Mouse (Mus musculus) intestine, embryonic 15.5 days (tissue): ENCODE measurements around the gene Pcca. TPM values are rescaled to one million over a fixed set of nuclear protein-coding genes. Genes with fewer than 3 reads are reported as not detected.
"Not testable (repeated sequence)": the region's sequence is repeated elsewhere in the genome, so short reads cannot be mapped to it uniquely, and the experiment has no call there.

Experiments used
- ATAC-seq: fragments of 200-750 bp; cut with Nextera tagmentation; 2 replicates; pipeline ENCODE4 v1.8.0; 2017; ENCODE audit warnings: moderate TSS enrichment, moderate library complexity
- H3K27ac ChIP-seq: fragments of 300-500 bp; sonication (generic); 2 replicates; pipeline ENCODE4 v1.5.1; 2015; ENCODE audit warnings: mild to moderate bottlenecking, inconsistent platforms
- H3K27me3 ChIP-seq: fragments of 300-500 bp; sonication (generic); replicated peaks from 2 replicates; pipeline ENCODE4 v1.6.1; 2015; ENCODE audit warnings: inconsistent platforms
- H3K36me3 ChIP-seq: fragments of 300-500 bp; sonication (generic); 2 replicates; pipeline ENCODE4 v1.6.1; 2015; ENCODE audit warnings: inconsistent platforms
- H3K4me1 ChIP-seq: fragments of 300-500 bp; sonication (generic); replicated peaks from 2 replicates; pipeline ENCODE4 v1.6.1; 2015; ENCODE audit warnings: inconsistent platforms
- H3K4me2 ChIP-seq: fragments of 300-500 bp; sonication (generic); replicated peaks from 2 replicates; pipeline ENCODE4 v1.6.1; 2015; ENCODE audit warnings: mild to moderate bottlenecking, inconsistent platforms
- H3K4me3 ChIP-seq: fragments of 300-500 bp; sonication (generic); replicated peaks from 2 replicates; pipeline ENCODE4 v1.5.1; 2015; ENCODE audit warnings: inconsistent platforms
- H3K9ac ChIP-seq: fragments of 300-500 bp; sonication (generic); 2 replicates; pipeline ENCODE4 v1.6.1; 2015; ENCODE audit warnings: inconsistent platforms
- H3K9me3 ChIP-seq: fragments of 300-500 bp; sonication (generic); 2 replicates; pipeline ENCODE4 v1.6.1; 2016; ENCODE audit warnings: inconsistent platforms
- WGBS: fragments of 180-500 bp; shearing (Covaris S2); methylation state at CpG from one replicate; pipeline ENCODE4 v1.1.7; 2015; 5-methylcytosine and 5-hydroxymethylcytosine counted together
- polyA plus RNA-seq: library from polyadenylated mRNA; unstranded; fragments of >200 nt; fragmentation: Nextera tagmentation; extraction: Ambion mirVana; gene quantifications from 2 replicates; pipeline ENCODE4 v1.2.1, GENCODE M21; 2015

Pcca gene
- polyA plus RNA-seq, 1 experiment from 2014 or later: 18.9 TPM

- H3K4me1 ChIP-seq: no peaks in the 10 kb centered on the region
- no peak overlapping the region for H3K9ac ChIP-seq
- H3K4me3 ChIP-seq: no peak overlapping the region
- no peaks in the 10 kb centered on the region for H3K36me3 ChIP-seq
- no peaks in the 10 kb centered on the region for H3K9me3 ChIP-seq
- WGBS: 78% methylated on average over 4 of the region's 4 CpGs
- H3K27ac ChIP-seq: no peak overlapping the region
- H3K4me2 ChIP-seq: no peak overlapping the region
- ATAC-seq: no peak
- no peaks in the 10 kb centered on the region for H3K27me3 ChIP-seq
Observed at GRCm38 (mm10) chr14:122582057-122582456, 47.9 kb downstream of the Pcca start.

DNA sequence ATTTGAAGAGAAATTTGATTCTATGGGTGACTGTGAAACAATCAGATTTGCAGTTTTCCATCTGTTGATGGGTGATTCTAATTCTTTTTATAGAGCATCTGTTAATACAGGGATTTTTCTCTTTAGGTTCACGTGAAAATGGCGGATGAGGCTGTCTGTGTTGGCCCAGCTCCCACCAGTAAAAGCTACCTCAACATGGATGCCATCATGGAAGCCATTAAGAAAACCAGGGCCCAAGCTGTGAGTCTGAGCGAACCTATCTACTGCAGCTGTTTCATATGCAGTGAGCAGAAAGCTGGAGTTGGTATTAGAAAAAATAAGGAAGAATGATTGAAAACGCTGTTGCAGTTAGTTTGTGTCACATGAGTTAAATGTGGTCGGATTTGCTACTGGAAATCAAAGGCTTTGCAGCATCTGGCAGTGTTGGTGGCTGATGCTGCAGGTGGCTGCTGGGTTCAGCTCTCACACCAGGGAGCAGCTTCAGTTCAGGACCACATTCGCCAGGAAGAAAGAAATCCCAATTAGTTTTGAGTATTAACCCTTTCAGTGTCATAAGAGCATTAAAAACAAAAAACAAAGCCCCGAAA is 48.5 kb downstream of the Pcca start:
- H3K9me3 ChIP-seq: no peaks in the 10 kb centered on the region
- H3K4me1 ChIP-seq: no peaks in the 10 kb centered on the region

GRCm38 (mm10) chr14:122584087-122584486 is 50.0 kb downstream of the Pcca start:
- not testable (repeated sequence) for H3K9me3 ChIP-seq, H3K27ac ChIP-seq, H3K4me3 ChIP-seq, H3K27me3 ChIP-seq, ATAC-seq, H3K36me3 ChIP-seq, H3K4me2 ChIP-seq, H3K4me1 ChIP-seq, H3K9ac ChIP-seq
- 96% methylated on average over 2 of the region's 2 CpGs for WGBS

More for the DNA sequence above, 48.5 kb downstream of the Pcca start:
- Histone ChIP-seq H3K9ac (no peak overlapping the region), H3K36me3 (no peaks in the 10 kb centered on the region), H3K4me2 (no peak overlapping the region), H3K4me3 (no peak overlapping the region), H3K27ac (no peak overlapping the region), H3K27me3 (no peaks in the 10 kb centered on the region)
- ATAC-seq: no peak
- 76% methylated on average over 7 of the region's 7 CpGs for WGBS

DNA sequence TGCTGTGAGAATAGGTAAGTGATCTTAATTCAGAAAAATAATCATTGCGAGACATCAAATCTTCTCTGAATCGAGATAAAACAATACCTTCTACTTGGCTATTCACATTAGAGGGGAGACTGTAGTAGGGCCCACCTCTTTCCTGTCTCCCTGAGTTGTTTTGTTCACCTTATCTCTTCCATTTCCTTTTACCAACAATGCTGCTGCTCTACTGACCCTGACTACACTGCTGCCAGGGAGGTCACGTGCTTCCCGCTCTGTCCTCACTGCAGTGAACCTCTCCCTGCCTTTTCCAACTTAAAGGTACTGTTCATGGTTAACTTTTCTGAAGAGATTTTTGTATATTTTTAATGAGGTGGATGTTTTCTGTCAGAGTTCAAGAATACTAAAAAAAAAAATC is 52.8 kb downstream of the Pcca start:
- no peaks in the 10 kb centered on the region for H3K9me3 ChIP-seq
- no peak overlapping the region for H3K4me2 ChIP-seq
- no peak for ATAC-seq
- WGBS: 74% methylated on average over 4 of the region's 4 CpGs
- no peak overlapping the region for H3K27ac ChIP-seq
- H3K9ac ChIP-seq: no peak overlapping the region
- no peaks in the 10 kb centered on the region for H3K4me1 ChIP-seq
- H3K36me3 ChIP-seq: no peaks in the 10 kb centered on the region
- no peak overlapping the region for H3K4me3 ChIP-seq
- no peaks in the 10 kb centered on the region for H3K27me3 ChIP-seq

- no peak overlapping the region for H3K4me3 ChIP-seq
- WGBS: 73% methylated on average over 5 of the region's 5 CpGs
- H3K27me3 ChIP-seq: no peaks in the 10 kb centered on the region
Observed at GRCm38 (mm10) chr14:122597534-122597933, 63.4 kb downstream of the Pcca start.

GRCm38 (mm10) chr14:122598802-122599201 is 64.7 kb downstream of the Pcca start:
- Histone ChIP-seq H3K9me3 (no peaks in the 10 kb centered on the region), H3K4me2 (no peak overlapping the region), H3K27me3 (no peaks in the 10 kb centered on the region), H3K36me3 (no peaks in the 10 kb centered on the region), H3K27ac (no peak overlapping the region), H3K9ac (no peak overlapping the region), H3K4me1 (no peaks in the 10 kb centered on the region), H3K4me3 (no peak overlapping the region)
- ATAC-seq: no peak
- WGBS: 83% methylated on average over 2 of the region's 2 CpGs

More at GRCm38 (mm10) chr14:122597534-122597933, 63.4 kb downstream of the Pcca start:
- Histone ChIP-seq H3K9ac (no peak overlapping the region), H3K4me1 (no peaks in the 10 kb centered on the region), H3K27ac (no peak overlapping the region), H3K36me3 (no peaks in the 10 kb centered on the region), H3K4me2 (no peak overlapping the region), H3K9me3 (no peaks in the 10 kb centered on the region)
- no peak for ATAC-seq

- H3K4me3 ChIP-seq: no peak overlapping the region
- ATAC-seq: no peak
- no peaks in the 10 kb centered on the region for H3K9me3 ChIP-seq
- no peak overlapping the region for H3K27ac ChIP-seq
- H3K27me3 ChIP-seq: no peaks in the 10 kb centered on the region
- 64% methylated on average over 9 of the region's 9 CpGs for WGBS
- H3K36me3 ChIP-seq: no peaks in the 10 kb centered on the region
- H3K4me2 ChIP-seq: no peak overlapping the region
- no peak overlapping the region for H3K9ac ChIP-seq
- no peaks in the 10 kb centered on the region for H3K4me1 ChIP-seq
Observed at GRCm38 (mm10) chr14:122599839-122600238, 65.7 kb downstream of the Pcca start.

GRCm38 (mm10) chr14:122602701-122603100 is 68.6 kb downstream of the Pcca start:
- Histone ChIP-seq H3K4me2 (no peak overlapping the region), H3K4me1 (no peaks in the 10 kb centered on the region), H3K9ac (no peak overlapping the region), H3K4me3 (no peak overlapping the region), H3K36me3 (no peaks in the 10 kb centered on the region), H3K9me3 (no peaks in the 10 kb centered on the region), H3K27ac (no peak overlapping the region), H3K27me3 (no peaks in the 10 kb centered on the region)
- WGBS: 79% methylated on average over 2 of the region's 2 CpGs
- no peak for ATAC-seq

- H3K27ac ChIP-seq: no peak overlapping the region
- H3K9ac ChIP-seq: no peak overlapping the region
- no peaks in the 10 kb centered on the region for H3K36me3 ChIP-seq
- no peak overlapping the region for H3K4me3 ChIP-seq
- H3K4me2 ChIP-seq: no peak overlapping the region
- WGBS: 69% methylated on average over 1 of the region's 1 CpGs
- H3K9me3 ChIP-seq: no peaks in the 10 kb centered on the region
- no peak for ATAC-seq
- no peaks in the 10 kb centered on the region for H3K4me1 ChIP-seq
- H3K27me3 ChIP-seq: no peaks in the 10 kb centered on the region
Observed at GRCm38 (mm10) chr14:122606499-122606898, 72.4 kb downstream of the Pcca start.

GRCm38 (mm10) chr14:122607456-122607855 is 73.3 kb downstream of the Pcca start:
- no peak overlapping the region for H3K9ac ChIP-seq
- WGBS: 70% methylated on average over 4 of the region's 4 CpGs
- no peak overlapping the region for H3K27ac ChIP-seq
- H3K27me3 ChIP-seq: no peaks in the 10 kb centered on the region
- no peaks in the 10 kb centered on the region for H3K36me3 ChIP-seq
- no peaks in the 10 kb centered on the region for H3K4me1 ChIP-seq
- H3K4me3 ChIP-seq: no peak overlapping the region
- H3K9me3 ChIP-seq: no peaks in the 10 kb centered on the region
- no peak for ATAC-seq
- H3K4me2 ChIP-seq: no peak overlapping the region

- no peak overlapping the region for H3K4me2 ChIP-seq
- no peak overlapping the region for H3K9ac ChIP-seq
- H3K4me1 ChIP-seq: no peaks in the 10 kb centered on the region
- ATAC-seq: no peak
- H3K4me3 ChIP-seq: no peak overlapping the region
- H3K27me3 ChIP-seq: no peaks in the 10 kb centered on the region
- no peaks in the 10 kb centered on the region for H3K9me3 ChIP-seq
- WGBS: 77% methylated on average over 2 of the region's 2 CpGs
- no peak overlapping the region for H3K27ac ChIP-seq
- no peaks in the 10 kb centered on the region for H3K36me3 ChIP-seq
Observed at GRCm38 (mm10) chr14:122608323-122608722, 74.2 kb downstream of the Pcca start.

- Histone ChIP-seq H3K9ac (no peak overlapping the region), H3K4me1 (no peaks in the 10 kb centered on the region), H3K36me3 (no peaks in the 10 kb centered on the region), H3K4me2 (no peak overlapping the region), H3K27me3 (no peaks in the 10 kb centered on the region), H3K9me3 (no peaks in the 10 kb centered on the region), H3K27ac (no peak overlapping the region), H3K4me3 (no peak overlapping the region)
- no peak for ATAC-seq
- WGBS: 89% methylated on average over 4 of the region's 4 CpGs
Observed at GRCm38 (mm10) chr14:122611035-122611434, 76.9 kb downstream of the Pcca start.

DNA sequence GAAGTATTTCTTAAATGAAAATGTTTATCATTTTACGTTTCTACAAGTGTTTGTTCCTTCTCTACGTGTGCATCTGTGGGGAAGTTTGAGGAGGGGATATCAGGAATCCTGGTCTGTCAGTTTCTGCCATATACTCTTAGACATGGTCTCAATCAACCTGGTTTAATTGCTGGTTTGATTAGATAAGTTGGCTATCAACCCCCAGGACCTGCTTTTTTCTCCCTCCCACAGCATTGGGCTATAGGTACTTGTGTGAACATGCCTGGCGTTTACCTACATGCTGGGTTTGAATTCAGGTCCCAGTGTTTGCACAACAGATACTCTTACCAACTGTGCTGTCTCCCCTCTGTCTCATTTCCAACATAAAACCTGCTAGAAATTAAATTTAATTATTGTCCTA is 78.2 kb downstream of the Pcca start:
- H3K9ac ChIP-seq: no peak overlapping the region
- no peaks in the 10 kb centered on the region for H3K4me1 ChIP-seq
- H3K27me3 ChIP-seq: no peaks in the 10 kb centered on the region
- WGBS: 71% methylated on average over 3 of the region's 3 CpGs
- H3K27ac ChIP-seq: no peak overlapping the region
- H3K4me3 ChIP-seq: no peak overlapping the region
- ATAC-seq: no peak
- no peaks in the 10 kb centered on the region for H3K36me3 ChIP-seq
- no peak overlapping the region for H3K4me2 ChIP-seq
- H3K9me3 ChIP-seq: no peaks in the 10 kb centered on the region
